Mouse (Mus musculus) adrenal gland (tissue): ENCODE data around the gene Focad.

Source experiments
- intact Hi-C: fragments of 180-260 bp; cut with DNase I; formaldehyde crosslinking; loops from one replicate; pipeline ENCODE4 v1.15.1; 2025
- long read RNA-seq, 2 experiments: library from polyadenylated mRNA; unstranded; transcript quantifications; one replicate each; pipeline ENCODE4 v2.0.0; 2020; ENCODE audit warnings: borderline replicate concordance in 1 of 2; ENCODE audit not compliant: insufficient replicate concordance in 1 of 2

Gene Focad
- long read RNA-seq, experiment 1, full-length matches to known transcripts: 1 of 6 reads
- long read RNA-seq, experiment 1, partial matches to known transcripts: 4 of 6 reads
- long read RNA-seq, experiment 1, other reads (novel, unspliced or antisense): 1 of 6 reads
- long read RNA-seq, experiment 2, partial matches to known transcripts: 1 of 2 reads
- long read RNA-seq, experiment 2, other reads (novel, unspliced or antisense): 1 of 2 reads

DNA sequence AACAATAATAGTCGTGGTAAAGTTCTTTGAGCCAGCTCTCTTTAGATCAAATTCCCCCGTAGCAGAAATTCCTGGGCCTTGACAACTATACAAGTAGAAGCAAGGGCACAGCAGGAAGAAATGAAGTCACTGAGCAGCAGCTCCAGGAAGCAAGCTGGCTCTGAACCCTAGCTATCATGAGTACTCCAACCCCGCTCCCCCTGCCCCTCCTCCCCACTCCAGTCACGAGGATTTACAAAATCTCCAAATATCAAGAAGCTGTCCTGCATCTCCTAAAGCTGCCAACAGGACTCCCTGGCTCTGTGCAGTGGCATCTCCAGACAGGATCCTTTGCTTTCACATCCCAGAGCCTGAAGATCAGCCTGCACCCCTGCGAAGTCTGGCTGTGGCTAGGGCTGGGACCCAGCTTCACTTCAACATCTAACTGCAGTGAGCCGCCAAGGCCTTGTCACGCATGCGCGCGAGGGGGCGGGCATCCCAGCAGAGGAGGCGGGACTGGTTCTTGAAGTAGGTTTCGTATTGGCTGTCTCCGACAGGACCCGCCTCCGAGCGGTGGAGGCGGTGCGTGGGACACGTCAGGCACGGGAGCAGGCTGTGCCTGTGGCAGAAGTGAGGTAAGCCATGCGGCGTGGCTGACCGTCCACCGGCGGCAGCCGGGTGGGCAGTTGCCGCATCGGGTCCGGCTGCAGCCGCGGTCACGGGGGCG, at the start of gene Focad:
Gene Focad, plus strand, starts transcription at position 568 of the 706 bp plus-strand sequence.
- intact Hi-C loops: no loop called here

DNA sequence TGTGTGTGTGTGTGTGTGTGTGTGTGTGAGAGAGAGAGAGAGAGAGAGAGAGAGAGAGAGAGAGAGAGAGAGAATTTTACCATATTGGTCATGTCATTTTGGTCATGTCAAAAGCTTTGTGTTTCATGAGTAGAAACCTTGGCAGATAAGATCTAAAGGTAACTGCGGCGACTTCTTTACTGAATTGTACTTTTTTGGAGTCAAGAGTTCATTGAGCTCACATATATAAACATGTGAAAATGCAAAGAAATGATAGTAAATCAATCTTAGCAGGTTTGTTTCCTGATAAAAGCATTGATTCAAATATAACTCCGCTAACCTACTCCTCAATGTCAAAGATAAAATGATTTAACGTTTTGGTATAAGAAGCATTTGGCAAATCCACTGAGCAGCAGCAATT, 49.3 kb upstream of the Focad start:
- intact Hi-C loops: no loop called here

DNA sequence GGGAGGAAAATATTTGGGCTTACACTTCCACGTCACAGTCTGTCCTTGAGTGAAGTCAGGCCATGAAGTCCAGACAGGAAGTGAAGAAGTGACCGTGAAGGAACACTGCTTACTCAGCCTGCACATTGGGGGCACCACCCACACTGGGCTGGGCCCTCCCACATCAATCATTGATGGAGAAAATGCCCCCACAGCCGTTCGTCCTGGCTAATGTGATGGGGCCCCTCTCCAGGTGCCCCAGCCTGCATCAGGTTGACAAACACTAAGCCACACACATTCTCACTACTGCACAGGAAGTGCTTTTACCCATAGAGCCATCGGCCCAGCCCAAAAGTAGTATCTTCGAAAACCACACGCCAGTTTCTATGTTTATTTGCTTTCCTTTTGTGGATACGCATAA, 48.1 kb upstream of the Focad start:
- intact Hi-C loops: no loop called here

DNA sequence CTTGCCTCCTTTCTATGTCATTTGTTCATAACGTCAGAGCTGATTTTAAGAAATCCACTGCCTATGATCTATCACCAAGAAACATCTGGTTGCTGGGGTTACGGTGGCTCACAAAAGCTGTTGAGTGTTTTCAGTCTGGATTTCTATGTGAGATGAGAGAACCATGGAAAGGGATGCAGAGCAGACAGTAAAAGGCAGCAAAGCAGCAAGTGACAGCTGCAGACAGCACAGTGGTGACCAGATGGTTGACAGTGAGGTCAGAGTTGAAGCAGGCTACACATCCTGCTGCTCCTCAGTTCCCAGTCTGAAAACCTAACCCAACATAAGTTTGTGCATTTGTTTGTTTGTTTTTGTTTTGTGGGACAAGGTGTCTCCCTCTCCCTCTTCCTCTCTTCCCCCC, 19.0 kb upstream of the Focad start:
- intact Hi-C loops: no loop called here

DNA sequence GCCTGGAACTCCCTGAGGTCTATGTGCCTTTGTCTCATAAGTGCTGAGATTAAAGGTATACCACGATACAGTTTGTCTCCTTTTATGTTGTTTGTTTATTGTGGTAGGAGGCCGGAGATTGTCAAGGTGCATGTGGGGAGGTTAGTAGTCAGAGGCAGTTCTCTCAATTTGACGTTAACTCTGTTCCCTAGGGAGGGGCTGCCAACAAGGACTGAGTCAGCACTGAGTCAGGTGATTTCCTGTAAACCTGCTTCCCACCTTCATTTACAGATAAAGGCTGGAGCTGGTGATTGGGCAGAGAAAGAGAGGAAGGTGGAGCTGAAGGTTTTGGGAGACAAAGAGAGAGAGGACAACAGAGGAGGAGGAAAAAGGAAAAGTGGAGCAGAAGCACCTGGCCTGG, 15.4 kb upstream of the Focad start:
- intact Hi-C loops: no loop called here

DNA sequence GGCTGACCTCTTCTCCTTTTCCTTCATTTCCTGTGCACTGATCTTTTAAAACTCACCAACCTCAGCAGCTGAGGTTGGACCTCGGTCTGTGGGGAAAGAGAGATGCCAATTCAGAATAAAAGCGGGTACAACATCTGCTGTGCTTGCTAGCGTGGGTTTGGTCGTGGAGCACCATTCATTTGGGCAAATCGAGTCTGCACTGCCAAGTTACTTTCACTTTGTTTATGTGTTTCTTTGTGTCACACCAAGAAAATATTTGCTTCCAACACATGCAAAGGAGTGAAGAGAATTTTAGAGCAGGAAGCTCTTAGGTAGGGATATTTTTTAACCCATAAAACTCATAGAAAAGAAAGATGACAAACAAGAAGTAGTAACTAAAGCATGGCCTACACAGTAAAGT, 13.0 kb upstream of the Focad start:
- intact Hi-C loops: no loop called here

DNA sequence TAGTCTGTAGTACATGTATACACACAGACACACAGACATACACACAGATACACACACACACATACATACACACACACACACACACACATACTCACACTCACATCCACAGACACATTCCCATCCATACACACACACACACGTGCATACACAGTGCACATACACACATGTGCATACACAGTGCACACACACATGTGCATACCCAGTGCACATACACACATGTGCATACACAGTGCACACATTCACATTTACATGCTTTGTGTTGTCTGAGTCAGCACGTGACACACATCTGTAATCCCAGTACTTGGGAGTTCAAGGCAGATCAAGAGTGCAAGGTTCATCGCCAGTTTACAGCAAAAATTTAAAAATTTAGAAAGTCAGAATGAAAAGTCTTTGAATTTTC, 12.5 kb upstream of the Focad start:
- intact Hi-C loops: no loop called here

DNA sequence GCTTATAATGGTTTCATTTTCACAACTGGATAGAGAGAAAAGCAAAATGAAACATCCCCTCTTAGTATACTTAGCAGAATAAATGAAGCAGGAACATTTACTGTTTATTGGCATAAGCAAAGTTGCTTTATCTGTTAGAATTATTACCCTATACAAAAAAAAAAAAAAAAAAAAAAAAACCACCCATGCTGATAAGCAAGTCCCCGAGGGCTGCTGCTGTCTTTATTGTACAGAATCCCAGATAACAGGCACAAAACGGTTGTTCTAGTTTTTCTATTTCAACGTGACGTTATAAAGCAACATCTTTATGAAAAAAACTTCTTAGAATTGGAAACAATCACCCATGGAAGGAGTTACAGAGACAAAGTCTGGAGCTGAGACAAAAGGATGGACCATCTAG, 12.0 kb upstream of the Focad start:
- intact Hi-C loops: no loop called here

DNA sequence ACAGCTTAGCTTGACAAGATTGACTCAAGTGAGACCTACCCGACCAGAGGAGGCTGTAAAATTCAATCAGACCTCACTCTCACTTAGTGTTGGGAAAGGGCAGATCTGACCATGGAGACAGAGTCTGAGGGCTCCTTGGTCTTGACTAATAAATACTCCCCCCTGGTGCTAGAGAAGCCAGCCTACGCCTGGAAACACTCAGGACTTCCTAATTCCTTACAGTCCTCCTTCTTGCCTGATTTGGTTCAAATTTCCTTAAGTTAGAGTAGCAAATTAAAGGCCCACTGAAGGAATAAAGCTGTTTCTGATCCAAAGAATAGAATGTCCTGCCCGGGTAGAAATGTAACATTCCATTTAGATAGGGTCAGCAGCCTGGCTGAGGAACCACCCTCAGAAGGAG, 10.6 kb upstream of the Focad start:
- intact Hi-C loops: no loop called here

DNA sequence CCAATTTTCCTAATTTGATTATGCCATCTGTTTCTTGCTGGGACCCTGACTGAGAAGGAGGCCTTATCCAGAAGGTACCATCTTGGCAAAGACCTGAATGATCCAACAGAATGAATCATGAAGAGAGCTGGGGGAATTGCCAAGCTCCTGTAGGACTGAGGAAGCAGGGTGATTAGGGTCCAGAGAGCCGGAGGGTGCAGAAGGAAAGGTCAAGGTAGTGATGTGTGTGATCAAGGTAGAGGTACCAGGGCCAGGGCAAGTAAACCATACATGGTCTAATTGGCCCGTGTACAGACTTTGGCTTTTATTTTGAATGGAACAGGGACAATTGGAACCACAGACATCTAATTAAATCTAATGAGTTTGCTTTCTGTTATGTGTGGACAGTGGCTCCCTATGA, 4.1 kb upstream of the Focad start:
- intact Hi-C loops: no loop called here

DNA sequence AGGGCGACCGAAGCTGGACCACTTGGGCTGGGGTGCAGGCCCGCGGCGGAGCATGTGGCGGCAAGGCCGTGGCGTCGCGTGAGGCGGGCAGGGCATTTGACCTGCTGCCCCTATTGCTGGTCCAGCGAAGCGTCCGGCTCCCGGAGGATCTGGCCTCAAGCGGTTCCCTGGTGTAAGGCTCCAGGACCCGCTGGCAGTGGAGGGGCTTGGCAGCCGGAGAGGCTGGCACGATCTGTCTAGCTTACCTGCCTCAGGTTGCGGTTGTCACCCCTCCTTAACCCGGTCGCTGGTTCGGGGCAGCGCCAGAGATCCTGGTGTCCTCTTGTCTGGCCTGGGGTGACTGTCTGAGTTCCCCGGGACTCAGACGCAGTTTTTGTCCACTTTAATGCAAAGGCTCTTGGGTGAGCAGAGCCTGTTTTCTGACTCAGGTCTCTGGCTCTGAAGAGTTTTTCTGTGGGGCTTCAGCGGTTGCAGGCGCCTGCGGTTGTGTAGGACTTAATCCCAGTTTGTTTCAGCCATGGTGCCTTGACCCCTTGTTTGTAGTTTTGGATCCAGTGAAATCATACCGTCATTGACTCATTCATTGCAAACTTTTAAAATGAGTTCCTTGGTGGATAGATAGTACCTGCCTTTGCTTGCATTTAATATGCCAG, 465 bp downstream of the Focad start:
- intact Hi-C loops: no loop called here

DNA sequence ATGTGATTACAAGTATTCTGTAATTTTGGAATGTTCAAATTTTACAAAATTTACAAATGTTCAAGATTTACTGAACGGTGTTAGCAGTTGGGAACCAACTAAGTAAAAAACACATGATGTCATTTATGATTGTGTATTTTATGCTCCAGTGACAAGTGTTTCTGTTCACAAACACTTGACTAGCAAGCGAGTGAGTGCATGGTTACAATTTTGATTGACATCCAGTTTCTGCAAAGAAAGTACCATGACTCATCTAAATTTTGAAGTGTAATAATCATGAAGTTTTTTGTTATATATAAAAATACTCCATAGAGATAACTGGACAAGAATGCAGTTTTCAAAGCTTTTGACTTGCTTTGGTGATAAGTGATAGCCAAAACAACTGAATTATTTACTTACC, 1.3 kb downstream of the Focad start:
- intact Hi-C loops: no loop called here

DNA sequence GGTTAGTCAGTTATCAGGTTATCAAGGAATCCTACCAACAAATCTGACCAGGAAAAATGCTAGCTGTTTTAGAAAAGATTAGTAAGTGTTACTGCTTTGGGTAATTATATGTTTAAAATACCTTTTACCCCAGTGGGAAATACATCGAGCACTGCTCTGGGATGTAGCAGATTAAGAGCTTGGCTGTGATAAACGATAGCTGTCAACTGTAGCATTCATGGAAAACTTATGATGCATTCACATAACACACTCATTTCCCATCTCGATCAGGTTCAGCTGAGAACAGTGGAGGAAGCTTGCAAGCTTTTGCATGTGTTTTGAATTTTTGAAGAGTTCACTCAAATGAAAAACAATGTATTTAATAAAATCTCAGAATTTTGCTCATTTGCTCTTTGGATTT, 14.2 kb downstream of the Focad start:
- intact Hi-C loops: no loop called here

DNA sequence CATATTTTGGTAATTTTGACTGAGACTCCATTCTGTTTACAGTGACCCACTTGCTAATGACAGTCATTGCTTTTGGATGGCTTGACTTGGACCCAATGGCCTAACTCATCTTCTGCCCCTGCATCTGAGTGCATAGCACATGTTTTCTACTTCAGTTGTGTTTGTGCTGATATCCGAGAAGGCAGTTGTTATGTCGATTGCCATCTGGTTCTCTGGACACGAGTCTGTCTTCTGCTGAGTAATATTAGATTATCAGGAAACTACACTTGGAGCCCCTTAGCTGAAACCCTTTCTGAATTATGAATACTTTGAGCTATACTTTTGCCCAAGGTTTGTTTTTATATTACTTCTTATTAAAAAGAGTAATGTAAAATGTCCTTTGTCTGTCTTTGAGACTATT, 22.9 kb downstream of the Focad start:
- intact Hi-C loops: no loop called here

DNA sequence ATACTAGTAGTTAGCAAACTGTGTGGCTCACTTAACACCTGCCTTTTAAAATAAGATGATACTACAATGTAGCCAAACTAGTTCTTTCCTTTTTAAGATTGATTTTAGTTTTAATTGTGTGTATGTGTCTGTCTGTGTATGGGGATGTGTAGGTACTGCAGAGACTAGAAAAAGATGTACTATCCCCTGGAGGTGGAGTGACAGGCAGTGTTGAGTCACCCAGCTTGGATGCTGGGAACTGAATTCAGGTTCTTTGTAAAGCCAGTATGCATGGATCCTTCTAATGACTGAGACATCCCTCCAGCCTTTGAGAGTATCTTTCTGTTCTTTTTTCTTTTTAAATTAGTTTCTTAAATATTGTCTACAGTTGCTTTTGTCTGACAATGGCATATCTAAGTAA, 23.5 kb downstream of the Focad start:
- intact Hi-C loops: no loop called here

DNA sequence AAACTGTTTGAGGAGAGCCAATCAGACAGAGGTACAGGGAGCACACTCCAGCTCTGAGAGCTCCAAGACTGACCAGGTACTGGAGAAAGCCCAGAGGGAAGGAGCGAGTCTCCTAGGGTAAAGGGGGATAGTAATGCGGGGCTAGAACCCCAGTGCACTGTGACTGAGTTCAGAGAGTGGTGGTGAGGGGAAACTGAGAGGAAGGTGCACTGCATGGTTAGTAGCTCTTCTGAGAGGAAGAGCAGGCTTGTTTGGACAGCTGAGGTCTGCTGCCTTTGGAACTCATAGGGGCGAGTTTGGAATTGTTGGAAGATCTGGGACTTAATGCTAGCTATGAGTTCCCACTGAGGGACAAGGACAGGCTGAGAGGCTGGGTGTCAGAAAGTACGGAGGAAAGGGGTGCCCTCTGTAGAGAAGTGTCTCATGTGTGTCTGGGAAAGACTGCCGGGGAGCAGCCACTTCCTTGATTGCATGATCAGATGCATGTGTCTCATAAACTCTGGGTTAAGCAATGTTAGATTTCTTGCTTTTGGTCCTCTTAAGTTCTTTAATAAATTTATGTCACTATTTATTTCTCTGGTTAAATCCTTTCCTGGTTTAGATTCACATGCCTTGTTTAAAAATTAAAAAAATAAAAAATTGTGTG, 24.4 kb downstream of the Focad start:
- intact Hi-C loops: no loop called here

DNA sequence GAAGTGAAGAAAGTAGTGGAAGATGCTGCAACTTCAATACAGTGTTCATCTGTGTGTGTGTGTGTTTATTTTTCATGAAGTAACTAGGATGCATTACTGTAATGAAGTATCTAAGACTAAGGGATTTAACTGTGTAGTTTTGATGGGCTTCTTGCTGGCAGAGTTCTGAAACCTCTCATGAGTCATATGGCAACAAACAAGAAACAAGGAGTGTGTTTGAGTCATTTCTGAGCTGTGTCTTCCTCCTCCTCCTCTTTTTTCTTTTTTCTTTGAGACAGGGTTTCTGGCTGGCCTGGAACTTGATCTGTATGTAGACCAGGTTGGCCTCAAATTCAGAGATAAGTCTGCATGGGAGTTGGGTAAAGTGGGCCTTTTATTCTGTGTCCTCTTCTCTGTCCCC, 25.7 kb downstream of the Focad start:
- intact Hi-C loops: no loop called here

DNA sequence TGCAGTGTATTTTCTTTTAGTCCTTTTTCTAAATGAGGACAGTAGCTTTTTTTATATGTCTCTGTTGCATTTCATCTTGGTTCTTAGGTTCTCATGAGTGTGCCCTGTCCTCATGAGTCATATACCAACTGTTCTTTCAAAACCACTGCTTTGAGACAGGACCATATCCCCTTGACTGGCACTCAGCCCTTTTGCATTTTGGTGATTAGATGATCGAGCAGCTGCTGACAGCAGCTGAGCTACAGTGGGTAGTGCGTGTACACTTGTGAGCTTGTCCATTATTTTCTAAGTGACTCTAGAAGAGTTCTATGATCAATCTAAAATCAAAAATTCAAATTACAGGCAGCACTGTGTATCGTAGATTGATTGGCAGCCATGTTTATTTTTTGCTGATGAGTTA, 28.0 kb downstream of the Focad start:
- intact Hi-C loops: no loop called here

DNA sequence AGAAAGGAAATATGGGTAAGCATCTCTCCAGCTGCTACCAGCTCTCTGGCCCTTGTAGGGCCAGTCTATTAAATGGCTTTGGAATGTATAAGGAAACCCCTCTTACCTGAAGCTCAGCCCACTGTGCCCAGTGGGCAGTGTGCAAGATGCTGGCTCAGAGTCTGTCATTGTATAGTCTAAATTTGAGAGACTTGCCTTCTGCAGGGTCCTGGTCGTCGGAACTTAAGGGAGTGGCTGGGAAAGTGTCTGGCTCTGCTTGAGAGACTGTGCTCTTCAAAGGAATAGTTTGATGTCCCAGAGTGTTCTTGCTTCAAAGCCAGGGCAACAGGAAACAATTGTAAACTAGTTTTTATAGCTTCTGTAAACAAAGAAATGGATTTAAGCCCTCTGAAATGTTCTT, 41.5 kb downstream of the Focad start:
- intact Hi-C loops: no loop called here

DNA sequence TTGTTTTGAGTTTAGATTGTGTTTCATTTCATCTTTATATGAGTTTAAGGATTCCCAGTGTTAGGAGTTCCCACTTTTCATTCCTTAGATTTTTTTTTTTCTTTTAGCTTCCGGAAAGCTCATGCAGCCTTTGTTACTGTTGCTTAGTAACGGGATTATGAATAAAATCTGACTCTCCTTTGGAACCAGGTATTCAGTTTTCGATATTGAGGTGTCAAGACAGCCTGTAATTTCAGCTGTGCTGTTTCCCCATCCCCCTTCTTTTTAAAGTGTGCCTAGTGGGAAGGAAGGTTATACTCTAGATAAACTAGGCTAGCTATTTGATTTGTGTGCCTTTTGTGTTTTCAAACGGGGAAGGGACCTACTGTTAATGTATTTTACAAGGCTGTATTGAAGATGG, 42.1 kb downstream of the Focad start:
- intact Hi-C loops: no loop called here

DNA sequence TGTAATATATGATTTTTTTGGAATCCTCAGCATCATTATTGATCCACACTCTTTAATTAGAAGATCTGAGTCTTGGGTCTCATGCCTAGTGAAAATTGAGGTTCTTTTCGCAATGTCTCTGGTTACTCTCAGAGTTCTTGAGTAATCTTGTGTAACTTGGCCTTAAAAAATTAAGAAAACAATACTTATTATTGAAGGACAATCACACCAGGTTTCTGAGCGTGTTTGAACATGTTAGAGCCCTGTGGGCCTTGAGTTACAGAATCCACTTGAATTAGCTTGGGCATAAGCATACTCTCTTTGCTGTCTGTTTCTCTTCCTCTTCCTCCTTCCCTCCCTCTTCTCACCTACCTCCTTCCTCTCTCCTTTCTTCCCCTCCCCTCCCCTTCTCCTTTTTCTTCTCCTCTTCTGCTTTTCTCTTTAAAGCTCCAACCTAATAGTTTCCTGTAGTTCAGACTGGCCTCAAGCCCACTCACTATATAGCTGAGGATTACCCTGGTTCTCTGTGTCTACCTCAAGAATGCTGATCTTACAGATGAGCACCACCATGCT, 44.0 kb downstream of the Focad start:
- intact Hi-C loops: no loop called here

DNA sequence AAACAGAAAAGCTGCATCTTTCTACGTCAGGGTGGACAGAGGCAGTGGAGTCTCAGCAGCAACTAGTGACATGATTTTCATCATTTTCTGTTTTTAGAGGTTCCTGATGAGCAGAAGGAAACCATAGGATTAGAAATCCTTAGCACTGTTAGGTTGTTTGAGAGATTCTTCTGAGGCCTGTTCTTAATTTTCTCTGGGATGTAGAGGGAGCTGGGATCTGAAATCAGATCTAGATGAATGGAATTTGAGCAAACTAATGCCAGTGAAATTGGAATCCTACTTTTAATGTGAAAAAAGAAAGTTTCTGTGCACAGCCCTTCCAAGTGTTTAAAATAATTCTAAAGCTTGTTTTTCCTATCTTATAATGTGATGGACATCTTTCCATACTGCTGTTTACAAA, 55.0 kb downstream of the Focad start:
- intact Hi-C loops: no loop called here
